Mouse (Mus musculus): ENCODE data around the gene Slc35e4. TPM values are rescaled to one million over a fixed set of nuclear protein-coding genes. Genes with fewer than 3 reads are reported as not detected.

The Slc35e4 gene
- polyA plus RNA-seq, 1 experiment from 2014 or later: 8.6 TPM

- no peaks in the 10 kb centered on the region for H3K9me3 ChIP-seq
- H3K27ac ChIP-seq: no peak overlapping the region
- H3K36me3 ChIP-seq: no peaks in the 10 kb centered on the region
- H3K4me2 ChIP-seq: no peak overlapping the region
- H3K4me3 ChIP-seq: no peak overlapping the region
- ATAC-seq (ENCODE audit: insufficient number of reproducible peaks, insufficient read depth, low FRiP score, low TSS enrichment, low read depth): no peak
- no peak overlapping the region for H3K9ac ChIP-seq
- 70% methylated on average over 4 of the region's 4 CpGs for WGBS
- peaks cover 13% of the 10 kb centered on the region for H3K4me1 ChIP-seq
- no peaks in the 10 kb centered on the region for H3K27me3 ChIP-seq
Measured at GRCm38 (mm10) chr11:3935135-3935534, 20.7 kb upstream of the Slc35e4 start.

GRCm38 (mm10) chr11:3933756-3934285, 19.4 kb upstream of the Slc35e4 start:
- 86% methylated on average over 9 of the region's 9 CpGs for WGBS
- no peak overlapping the region for H3K4me3 ChIP-seq

GRCm38 (mm10) chr11:3931511-3932211, 17.2 kb upstream of the Slc35e4 start, which contains the start of gene Tcn2:
Tcn2 (minus strand) TSS chr11:3932159.
- peak; percentile 67; the same call in 1 of the 2 replicates for ATAC-seq (ENCODE audit: insufficient number of reproducible peaks, insufficient read depth, low FRiP score, low TSS enrichment, low read depth)
- H3K27ac ChIP-seq: no peak within 1 kb of the TSS; the same call in 1 of the 2 replicates
- no peaks in the 10 kb centered on the region for H3K27me3 ChIP-seq
- peaks cover 13% of the 10 kb centered on the region for H3K4me1 ChIP-seq
- H3K36me3 ChIP-seq: no peaks in the 10 kb centered on the region
- peak within 1 kb of the TSS; percentile 76 for H3K4me2 ChIP-seq
- no peaks in the 10 kb centered on the region for H3K9me3 ChIP-seq
- peak within 1 kb of the TSS; percentile 67 for H3K9ac ChIP-seq
- H3K4me3 ChIP-seq: peak within 1 kb of the TSS; percentile 53
- WGBS: under 1% methylated on average over 20 of the region's 26 CpGs

More at GRCm38 (mm10) chr11:3933756-3934285, 19.4 kb upstream of the Slc35e4 start:
- Histone ChIP-seq H3K9ac (no peak overlapping the region), H3K4me1 (peaks cover 13% of the 10 kb centered on the region), H3K27me3 (no peaks in the 10 kb centered on the region), H3K36me3 (no peaks in the 10 kb centered on the region), H3K4me2 (no peak overlapping the region), H3K9me3 (no peaks in the 10 kb centered on the region), H3K27ac (no peak overlapping the region)
- ATAC-seq (ENCODE audit: insufficient number of reproducible peaks, insufficient read depth, low FRiP score, low TSS enrichment, low read depth): no peak

- no peak for ATAC-seq (ENCODE audit: insufficient number of reproducible peaks, insufficient read depth, low FRiP score, low TSS enrichment, low read depth)
- no peaks in the 10 kb centered on the region for H3K9me3 ChIP-seq
- H3K4me3 ChIP-seq: peak overlapping the region; percentile 53
- H3K27me3 ChIP-seq: no peaks in the 10 kb centered on the region
- H3K27ac ChIP-seq: no peak overlapping the region
- H3K36me3 ChIP-seq: peaks cover 3% of the 10 kb centered on the region; the same call in 1 of the 2 replicates
- peak overlapping the region; percentile 76 for H3K4me2 ChIP-seq
- peaks cover 13% of the 10 kb centered on the region for H3K4me1 ChIP-seq
- H3K9ac ChIP-seq: peak overlapping the region; percentile 67
- WGBS: 30% methylated on average over 6 of the region's 6 CpGs
Measured at GRCm38 (mm10) chr11:3930931-3931330, 16.5 kb upstream of the Slc35e4 start.

GRCm38 (mm10) chr11:3930019-3930418, 15.6 kb upstream of the Slc35e4 start:
- Histone ChIP-seq H3K9me3 (no peaks in the 10 kb centered on the region), H3K27ac (no peak overlapping the region), H3K36me3 (peaks cover 10% of the 10 kb centered on the region), H3K4me2 (no peak overlapping the region), H3K9ac (no peak overlapping the region), H3K27me3 (no peaks in the 10 kb centered on the region), H3K4me1 (peaks cover 13% of the 10 kb centered on the region), H3K4me3 (peak overlapping the region; percentile 1; the same call in 1 of the 2 replicates)
- 75% methylated on average over 4 of the region's 4 CpGs for WGBS
- no peak for ATAC-seq (ENCODE audit: insufficient number of reproducible peaks, insufficient read depth, low FRiP score, low TSS enrichment, low read depth)

GRCm38 (mm10) chr11:3925916-3926315, 11.5 kb upstream of the Slc35e4 start:
- H3K36me3 ChIP-seq: peaks cover 37% of the 10 kb centered on the region
- no peak overlapping the region for H3K9ac ChIP-seq
- ATAC-seq (ENCODE audit: insufficient number of reproducible peaks, insufficient read depth, low FRiP score, low TSS enrichment, low read depth): no peak

GRCm38 (mm10) chr11:3922731-3923130, 8.3 kb upstream of the Slc35e4 start:
- 93% methylated on average over 6 of the region's 6 CpGs for WGBS
- Histone ChIP-seq H3K4me3 (no peak overlapping the region), H3K4me2 (no peak overlapping the region), H3K9ac (no peak overlapping the region), H3K4me1 (no peaks in the 10 kb centered on the region), H3K36me3 (peaks cover 37% of the 10 kb centered on the region), H3K27ac (no peak overlapping the region), H3K27me3 (no peaks in the 10 kb centered on the region), H3K9me3 (no peaks in the 10 kb centered on the region)
- no peak for ATAC-seq (ENCODE audit: insufficient number of reproducible peaks, insufficient read depth, low FRiP score, low TSS enrichment, low read depth)

More at GRCm38 (mm10) chr11:3925916-3926315, 11.5 kb upstream of the Slc35e4 start:
- Histone ChIP-seq H3K4me2 (no peak overlapping the region), H3K9me3 (no peaks in the 10 kb centered on the region), H3K27me3 (no peaks in the 10 kb centered on the region), H3K4me3 (no peak overlapping the region), H3K27ac (no peak overlapping the region), H3K4me1 (peaks cover 3% of the 10 kb centered on the region)
- WGBS: 95% methylated on average over 10 of the region's 10 CpGs

- Histone ChIP-seq H3K4me1 (no peaks in the 10 kb centered on the region), H3K36me3 (peaks cover 37% of the 10 kb centered on the region), H3K4me3 (no peak overlapping the region), H3K27me3 (no peaks in the 10 kb centered on the region), H3K27ac (no peak overlapping the region), H3K9ac (no peak overlapping the region), H3K9me3 (no peaks in the 10 kb centered on the region), H3K4me2 (no peak overlapping the region)
- ATAC-seq (ENCODE audit: insufficient number of reproducible peaks, insufficient read depth, low FRiP score, low TSS enrichment, low read depth): no peak
- WGBS: 90% methylated on average over 9 of the region's 9 CpGs
Measured at GRCm38 (mm10) chr11:3922115-3922514, 7.7 kb upstream of the Slc35e4 start.

GRCm38 (mm10) chr11:3921281-3921850, 6.9 kb upstream of the Slc35e4 start:
- no peak overlapping the region for H3K4me3 ChIP-seq
- H3K4me1 ChIP-seq: no peaks in the 10 kb centered on the region
- no peak overlapping the region for H3K9ac ChIP-seq
- no peak overlapping the region for H3K27ac ChIP-seq
- no peaks in the 10 kb centered on the region for H3K27me3 ChIP-seq
- no peak for ATAC-seq (ENCODE audit: insufficient number of reproducible peaks, insufficient read depth, low FRiP score, low TSS enrichment, low read depth)
- no peaks in the 10 kb centered on the region for H3K9me3 ChIP-seq
- WGBS: 31% methylated on average over 8 of the region's 8 CpGs
- peaks cover 37% of the 10 kb centered on the region for H3K36me3 ChIP-seq
- no peak overlapping the region for H3K4me2 ChIP-seq

GRCm38 (mm10) chr11:3920476-3920875, 6.0 kb upstream of the Slc35e4 start:
- Histone ChIP-seq H3K27me3 (no peaks in the 10 kb centered on the region), H3K27ac (no peak overlapping the region), H3K4me2 (no peak overlapping the region), H3K36me3 (peaks cover 29% of the 10 kb centered on the region), H3K4me3 (no peak overlapping the region), H3K4me1 (no peaks in the 10 kb centered on the region), H3K9me3 (no peaks in the 10 kb centered on the region), H3K9ac (no peak overlapping the region)
- ATAC-seq (ENCODE audit: insufficient number of reproducible peaks, insufficient read depth, low FRiP score, low TSS enrichment, low read depth): no peak
- 86% methylated on average over 7 of the region's 7 CpGs for WGBS

- Histone ChIP-seq H3K36me3 (peaks cover 13% of the 10 kb centered on the region), H3K4me1 (peaks cover 9% of the 10 kb centered on the region), H3K9ac (no peak overlapping the region), H3K4me2 (no peak overlapping the region), H3K27ac (no peak overlapping the region), H3K27me3 (no peaks in the 10 kb centered on the region), H3K9me3 (no peaks in the 10 kb centered on the region), H3K4me3 (no peak overlapping the region)
- 43% methylated on average over 1 of the region's 1 CpGs for WGBS
- no peak for ATAC-seq (ENCODE audit: insufficient number of reproducible peaks, insufficient read depth, low FRiP score, low TSS enrichment, low read depth)
Measured at GRCm38 (mm10) chr11:3918738-3919137, 4.3 kb upstream of the Slc35e4 start.
